Mouse (Mus musculus): ENCODE measurements around the gene Timp2.

DNA sequence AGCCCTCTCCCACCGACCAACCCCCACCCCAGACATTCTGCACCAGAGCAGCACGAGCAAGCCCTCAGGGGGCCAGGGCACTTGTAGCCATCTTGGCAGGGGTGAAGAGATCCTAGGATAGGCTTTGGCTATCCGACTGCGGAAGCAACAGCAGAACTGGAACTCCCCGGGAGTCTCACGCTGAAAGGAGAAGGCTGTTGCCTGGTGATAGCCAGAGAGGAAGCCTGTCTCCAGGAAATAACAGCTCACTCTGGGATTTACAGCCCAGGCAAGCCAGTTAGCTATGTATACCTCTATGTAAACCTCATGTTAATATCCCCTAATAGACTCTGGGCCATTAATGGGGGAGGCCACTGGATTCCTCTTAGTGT is 45.0 kb upstream of the Timp2 start:
- no peak for TF ChIP-seq CTCF (IDR thresholded peaks at IDR 0.05; ENCODE audit: borderline replicate concordance, control insufficient read depth, extremely low read depth, insufficient read depth, low read length, poor library complexity)
- no peak for TF ChIP-seq POLR2A (IDR thresholded peaks at IDR 0.05; ENCODE audit: control insufficient read depth, extremely low read depth, insufficient read depth, low read length, poor library complexity)
